Mouse (Mus musculus) hindbrain, postnatal 0 days (tissue): ENCODE measurements around the gene Mier2. TPM values are rescaled to one million over a fixed set of nuclear protein-coding genes. Genes with fewer than 3 reads are reported as not detected.

ENCODE experiments used
- ATAC-seq: fragments of 200-750 bp; cut with Nextera tagmentation; 2 replicates; pipeline ENCODE4 v1.8.0; 2017; ENCODE audit warnings: mild to moderate bottlenecking, moderate TSS enrichment, moderate library complexity
- DNase-seq: peaks from one replicate; pipeline ENCODE4 v3.0.0-alpha.2; 2015; ENCODE audit warnings: low spot score
- H3K27ac ChIP-seq: fragments of 300-500 bp; sonication (generic); 2 replicates; pipeline ENCODE4 v1.5.1; 2014; ENCODE audit warnings: mild to moderate bottlenecking
- H3K27me3 ChIP-seq: fragments of 300-500 bp; sonication (generic); 2 replicates; pipeline ENCODE4 v1.6.1; 2014; ENCODE audit warnings: low read length, mixed read lengths; ENCODE audit not compliant: insufficient read depth
- H3K36me3 ChIP-seq: fragments of 300-500 bp; sonication (generic); 2 replicates; pipeline ENCODE4 v1.6.1; 2014; ENCODE audit warnings: low read length, mixed read lengths; ENCODE audit not compliant: insufficient read depth
- H3K4me1 ChIP-seq: fragments of 300-500 bp; sonication (generic); 2 replicates; pipeline ENCODE4 v1.6.1; 2014; ENCODE audit warnings: antibody characterized with exemption, low read length, mixed read lengths; ENCODE audit not compliant: insufficient read depth
- H3K4me2 ChIP-seq: fragments of 300-500 bp; sonication (generic); 2 replicates; pipeline ENCODE4 v1.6.1; 2014; ENCODE audit warnings: low read depth, mild to moderate bottlenecking, low read length, moderate library complexity, mixed read lengths
- H3K4me3 ChIP-seq: fragments of 300-500 bp; sonication (generic); 2 replicates; pipeline ENCODE4 v1.5.1; 2014; ENCODE audit warnings: low read length
- H3K9ac ChIP-seq: fragments of 300-500 bp; sonication (generic); replicated peaks from 2 replicates; pipeline ENCODE4 v1.6.1; 2014; ENCODE audit warnings: mild to moderate bottlenecking, low read length, moderate library complexity, mixed read lengths
- H3K9me3 ChIP-seq: fragments of 300-500 bp; sonication (generic); 2 replicates; pipeline ENCODE4 v1.6.1; 2016; ENCODE audit warnings: low read length, mixed read lengths
- CTCF ChIP-seq: IDR thresholded peaks from 2 replicates; pipeline ENCODE4 v1.5.1; 2016; ENCODE audit warnings: antibody characterized with exemption, control low read depth, low read depth
- WGBS: fragments of 180-500 bp; shearing (Covaris S2); extraction: QIAGEN DNeasy Blood & Tissue Kit; methylation state at CpG from one replicate; pipeline ENCODE4 v1.1.7; 2014; 5-methylcytosine and 5-hydroxymethylcytosine counted together
- polyA plus RNA-seq: library from polyadenylated mRNA; unstranded; fragments of >200 nt; fragmentation: Nextera tagmentation; extraction: Ambion mirVana; gene quantifications from 2 replicates; pipeline ENCODE4 v1.2.1, GENCODE M21; 2015
- total RNA-seq: library from RNA; depleted of rRNA; stranded (reverse); fragments of >200 nt; gene quantifications from 2 replicates; pipeline ENCODE4 v1.2.3, GENCODE M21; 2014

Mier2 gene
- total and polyA plus RNA-seq, 2 experiments from 2014 or later: 36.3 to 115 TPM

- Histone ChIP-seq H3K27me3 (no peaks in the 10 kb centered on the region), H3K4me2 (no peak overlapping the region), H3K36me3 (no peaks in the 10 kb centered on the region), H3K4me3 (no peak overlapping the region), H3K9me3 (0 out of 2 replicates have a peak, but pooled peaks cover 1% of the 10 kb centered on the region), H3K9ac (no peak overlapping the region), H3K27ac (no peak overlapping the region), H3K4me1 (peaks cover 7% of the 10 kb centered on the region; the same call in 1 of the 2 replicates)
- ATAC-seq (no peak), DNase-seq (no peak)
- 89% methylated on average over 2 of the region's 2 CpGs for WGBS
- TF ChIP-seq CTCF: no peak
Measured at GRCm38 (mm10) chr10:79559716-79560115, 4.7 kb upstream of the Mier2 start.

GRCm38 (mm10) chr10:79557496-79557895 lies 2.5 kb upstream of the Mier2 start:
- no peaks in the 10 kb centered on the region for H3K9me3 ChIP-seq
- ATAC-seq (no peak), DNase-seq (no peak)
- TF ChIP-seq CTCF: no peak
- no peaks in the 10 kb centered on the region for H3K36me3 ChIP-seq
- H3K27ac ChIP-seq: no peak overlapping the region
- no peak overlapping the region for H3K4me2 ChIP-seq
- no peaks in the 10 kb centered on the region for H3K27me3 ChIP-seq
- WGBS: 97% methylated on average over 5 of the region's 5 CpGs
- H3K9ac ChIP-seq: no peak overlapping the region
- peaks cover 22% of the 10 kb centered on the region for H3K4me1 ChIP-seq
- no peak overlapping the region for H3K4me3 ChIP-seq

- Histone ChIP-seq H3K36me3 (no peaks in the 10 kb centered on the region), H3K4me2 (no peak overlapping the region), H3K27ac (no peak overlapping the region), H3K4me3 (no peak overlapping the region), H3K9me3 (no peaks in the 10 kb centered on the region), H3K4me1 (peaks cover 22% of the 10 kb centered on the region), H3K27me3 (no peaks in the 10 kb centered on the region), H3K9ac (no peak overlapping the region)
- ATAC-seq: no peak
- no peak for DNase-seq
- TF ChIP-seq CTCF: no peak
- 92% methylated on average over 5 of the region's 5 CpGs for WGBS
Measured at GRCm38 (mm10) chr10:79556951-79557350, 2.0 kb upstream of the Mier2 start.

- Histone ChIP-seq H3K4me3 (peak overlapping the region; percentile 90), H3K27ac (0 out of 2 replicates have a peak overlapping the region, but pooled peaks have one; percentile 45), H3K27me3 (no peaks in the 10 kb centered on the region), H3K9me3 (no peaks in the 10 kb centered on the region), H3K4me2 (peak overlapping the region; percentile 94), H3K9ac (peak overlapping the region; percentile 81), H3K4me1 (peaks cover 22% of the 10 kb centered on the region), H3K36me3 (0 out of 2 replicates have a peak, but pooled peaks cover 1% of the 10 kb centered on the region)
- 27% methylated on average over 7 of the region's 7 CpGs for WGBS
- no peak for TF ChIP-seq CTCF
- ATAC-seq (peak; percentile 35; the same call in 1 of the 2 replicates), DNase-seq (no peak)
Measured at GRCm38 (mm10) chr10:79555238-79555724, 282 bp upstream of the Mier2 start.

GRCm38 (mm10) chr10:79553691-79554090 lies 1.3 kb downstream of the Mier2 start:
- Histone ChIP-seq H3K9ac (peak overlapping the region; percentile 81), H3K36me3 (peaks cover 16% of the 10 kb centered on the region), H3K4me2 (peak overlapping the region; percentile 94), H3K27ac (no peak overlapping the region), H3K9me3 (no peaks in the 10 kb centered on the region), H3K27me3 (no peaks in the 10 kb centered on the region), H3K4me3 (peak overlapping the region; percentile 90), H3K4me1 (peaks cover 22% of the 10 kb centered on the region)
- WGBS: 27% methylated on average over 10 of the region's 10 CpGs
- no peak for TF ChIP-seq CTCF
- DNase-seq (no peak), ATAC-seq (no peak)

- DNase-seq (no peak), ATAC-seq (no peak)
- no peak overlapping the region for H3K9ac ChIP-seq
- whole genome bisulfite sequencing: 89% methylated on average over 6 of the region's 6 CpGs
- peaks cover 22% of the 10 kb centered on the region for H3K4me1 ChIP-seq
- peaks cover 21% of the 10 kb centered on the region for H3K36me3 ChIP-seq
- no peak overlapping the region for H3K27ac ChIP-seq
- H3K4me2 ChIP-seq: peak overlapping the region; percentile 94; the same call in 1 of the 2 replicates
- no peaks in the 10 kb centered on the region for H3K27me3 ChIP-seq
- no peaks in the 10 kb centered on the region for H3K9me3 ChIP-seq
- H3K4me3 ChIP-seq: no peak overlapping the region
- TF ChIP-seq CTCF: no peak
Measured at GRCm38 (mm10) chr10:79553176-79553575, 1.8 kb downstream of the Mier2 start.

- TF ChIP-seq CTCF: no peak
- H3K4me3 ChIP-seq: no peak overlapping the region
- peaks cover 22% of the 10 kb centered on the region for H3K4me1 ChIP-seq
- no peak overlapping the region for H3K9ac ChIP-seq
- no peak overlapping the region for H3K4me2 ChIP-seq
- no peak overlapping the region for H3K27ac ChIP-seq
- ATAC-seq (no peak), DNase-seq (no peak)
- H3K36me3 ChIP-seq: peaks cover 26% of the 10 kb centered on the region
- H3K27me3 ChIP-seq: no peaks in the 10 kb centered on the region
- WGBS: 80% methylated on average over 8 of the region's 8 CpGs
- no peaks in the 10 kb centered on the region for H3K9me3 ChIP-seq
Measured at GRCm38 (mm10) chr10:79552531-79552930, 2.5 kb downstream of the Mier2 start.
